Mouse (Mus musculus) forebrain, embryonic 11.5 days (tissue): Measurements from ENCODE around the gene Efcab11. TPM values are rescaled to one million over a fixed set of nuclear protein-coding genes. Genes with fewer than 3 reads are reported as not detected.

Experiments
- ATAC-seq: fragments of 200-750 bp; cut with Nextera tagmentation; replicated peaks from 2 replicates; pipeline ENCODE4 v1.8.0; 2017; ENCODE audit warnings: moderate TSS enrichment; ENCODE audit not compliant: low FRiP score
- DNase-seq: peaks from one replicate; pipeline ENCODE4 v3.0.0-alpha.2; 2017; ENCODE audit warnings: low spot score
- H3K27ac ChIP-seq: fragments of 300-500 bp; sonication (generic); 2 replicates; pipeline ENCODE4 v1.5.1; 2014; ENCODE audit warnings: low read depth, low read length
- H3K27me3 ChIP-seq: fragments of 300-500 bp; sonication (generic); 2 replicates; pipeline ENCODE4 v1.6.1; 2014; ENCODE audit warnings: mild to moderate bottlenecking, low read length, mixed read lengths; ENCODE audit not compliant: control insufficient read depth, insufficient read depth
- H3K36me3 ChIP-seq: fragments of 300-500 bp; sonication (generic); 2 replicates; pipeline ENCODE4 v1.6.1; 2014; ENCODE audit warnings: mild to moderate bottlenecking, low read length, moderate library complexity, mixed read lengths; ENCODE audit not compliant: control insufficient read depth, insufficient read depth
- H3K4me1 ChIP-seq: fragments of 300-500 bp; sonication (generic); replicated peaks from 2 replicates; pipeline ENCODE4 v1.6.1; 2014; ENCODE audit warnings: low read length, mixed read lengths; ENCODE audit not compliant: control insufficient read depth, insufficient read depth
- H3K4me2 ChIP-seq: fragments of 300-500 bp; sonication (generic); 2 replicates; pipeline ENCODE4 v1.6.1; 2014; ENCODE audit warnings: low read depth, mild to moderate bottlenecking, low read length, moderate library complexity, mixed read lengths; ENCODE audit not compliant: severe bottlenecking
- H3K4me3 ChIP-seq: fragments of 300-500 bp; sonication (generic); 2 replicates; pipeline ENCODE4 v1.5.1; 2014; ENCODE audit warnings: low read depth, low read length
- H3K9ac ChIP-seq: fragments of 300-500 bp; sonication (generic); 2 replicates; pipeline ENCODE4 v1.6.1; 2014; ENCODE audit warnings: low read length
- H3K9me3 ChIP-seq: fragments of 300-500 bp; sonication (generic); 2 replicates; pipeline ENCODE4 v1.6.1; 2016; ENCODE audit warnings: low read length, mixed read lengths; ENCODE audit not compliant: control insufficient read depth
- WGBS: fragments of 180-500 bp; shearing (Covaris S2); extraction: QIAGEN DNeasy Blood & Tissue Kit; methylation state at CpG from one replicate; pipeline ENCODE4 v1.1.7; 2014; 5-methylcytosine and 5-hydroxymethylcytosine counted together
- polyA plus RNA-seq: library from polyadenylated mRNA; unstranded; fragments of >200 nt; fragmentation: Nextera tagmentation; extraction: Ambion mirVana; gene quantifications from 2 replicates; pipeline ENCODE4 v1.2.1, GENCODE M21; 2014

The Efcab11 gene
- polyA plus RNA-seq, 1 experiment from 2014 or later = 25.9 TPM

GRCm38 (mm10) chr12:99765979-99766378, 118.3 kb downstream of the Efcab11 start:
- Histone ChIP-seq H3K27me3 (no peaks in the 10 kb centered on the region), H3K4me3 (no peak overlapping the region), H3K9me3 (no peaks in the 10 kb centered on the region), H3K4me2 (no peak overlapping the region), H3K4me1 (no peaks in the 10 kb centered on the region), H3K9ac (no peak overlapping the region), H3K27ac (no peak overlapping the region), H3K36me3 (no peaks in the 10 kb centered on the region)
- 89% methylated on average over 6 of the region's 6 CpGs for WGBS
- ATAC-seq (no peak), DNase-seq (no peak)

GRCm38 (mm10) chr12:99764053-99764452, 120.2 kb downstream of the Efcab11 start:
- H3K4me1 ChIP-seq = no peaks in the 10 kb centered on the region
- H3K9ac ChIP-seq = no peak overlapping the region
- WGBS = 61% methylated on average over 3 of the region's 3 CpGs
- H3K4me2 ChIP-seq = no peak overlapping the region
- no peak overlapping the region for H3K27ac ChIP-seq
- H3K36me3 ChIP-seq = no peaks in the 10 kb centered on the region
- no peak overlapping the region for H3K4me3 ChIP-seq
- ATAC-seq = no peak
- no peak for DNase-seq
- H3K27me3 ChIP-seq = no peaks in the 10 kb centered on the region
- H3K9me3 ChIP-seq = no peaks in the 10 kb centered on the region

DNA sequence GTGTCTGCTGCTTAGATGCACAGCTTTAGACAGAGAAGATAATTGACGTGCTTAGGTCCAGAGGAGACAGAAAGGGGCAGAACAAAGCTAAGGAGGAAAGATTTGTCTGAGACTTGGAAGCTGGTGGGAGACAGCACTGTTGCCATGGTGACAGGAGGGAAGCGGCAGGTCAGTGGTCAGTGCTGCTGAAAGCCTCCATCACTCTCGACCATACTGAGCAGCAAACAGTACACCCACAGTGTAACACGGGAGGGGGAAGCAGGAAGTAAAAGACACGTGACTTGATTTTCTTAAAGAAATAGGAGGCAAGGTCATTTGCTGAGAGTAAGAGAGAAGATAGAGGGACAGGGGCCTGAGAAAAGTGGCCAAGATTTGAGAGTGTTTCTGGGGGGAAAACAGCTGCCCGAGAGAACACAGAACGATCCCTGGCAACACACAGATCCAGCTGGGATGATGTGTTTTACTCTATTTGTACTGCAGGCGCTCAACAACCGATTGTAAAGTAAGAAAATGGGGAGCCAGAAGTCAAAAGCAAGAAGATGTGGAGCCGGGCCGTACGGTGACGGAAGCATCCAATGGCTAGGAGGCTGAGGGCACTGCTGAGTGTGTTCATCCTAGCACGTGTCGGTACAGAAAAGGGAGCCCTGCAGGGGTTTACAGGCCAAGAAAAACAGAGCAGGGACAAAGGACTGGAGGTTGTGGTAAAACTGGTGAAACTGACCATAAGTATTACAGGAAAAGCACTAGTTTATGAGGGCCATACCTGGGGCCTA, 126.3 kb downstream of the Efcab11 start:
- Histone ChIP-seq H3K4me3 (no peak overlapping the region), H3K9ac (no peak overlapping the region; the same call in 1 of the 2 replicates)

DNA sequence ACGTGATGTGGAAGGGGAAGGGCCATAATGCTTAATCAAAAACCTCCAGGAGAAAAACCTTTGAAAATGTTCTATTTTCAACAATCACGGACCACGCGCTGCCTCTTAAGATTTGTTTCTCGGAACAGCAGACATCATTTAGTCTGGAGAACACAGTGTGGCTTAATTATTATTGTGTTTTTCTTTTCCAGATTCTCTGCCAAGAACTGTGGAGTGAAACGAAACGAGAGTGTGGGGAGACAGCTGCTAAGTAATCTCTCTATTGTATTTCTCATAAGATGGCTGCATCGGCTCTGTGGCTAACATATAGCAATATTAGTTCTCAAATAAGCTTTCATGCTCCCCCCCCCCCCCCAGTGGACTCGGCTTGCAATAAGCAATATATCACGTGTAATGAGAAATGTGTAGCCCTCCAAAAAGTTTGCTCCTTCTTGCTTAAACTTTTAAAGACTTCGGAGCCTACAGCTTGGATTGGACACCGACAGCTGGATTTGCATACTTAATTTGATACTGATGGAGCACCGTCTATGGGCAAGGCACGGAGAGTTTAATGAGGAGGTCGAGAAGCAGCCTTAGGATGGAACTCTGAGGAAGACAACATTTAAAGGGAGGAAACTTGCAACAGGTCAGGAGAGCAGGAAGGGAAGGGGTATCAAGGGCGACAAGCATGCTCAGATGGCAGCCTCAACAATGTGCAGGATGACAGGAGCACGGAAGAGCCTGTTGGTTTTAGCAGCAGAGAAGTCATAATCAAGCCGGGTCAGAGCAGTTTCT, 127.1 kb downstream of the Efcab11 start:
- H3K27ac ChIP-seq = 0 out of 2 replicates have a peak overlapping the region, but pooled peaks have one; percentile 13

More for the DNA sequence above, 126.3 kb downstream of the Efcab11 start:
- peaks cover 6% of the 10 kb centered on the region for H3K4me1 ChIP-seq
- no peaks in the 10 kb centered on the region for H3K9me3 ChIP-seq
- 42% methylated on average over 15 of the region's 15 CpGs for WGBS
- H3K36me3 ChIP-seq = no peaks in the 10 kb centered on the region
- H3K27me3 ChIP-seq = no peaks in the 10 kb centered on the region
- peak; percentile 66 for DNase-seq
- ATAC-seq = peak; percentile 91
- peak overlapping the region; percentile 32; the same call in 1 of the 2 replicates for H3K4me2 ChIP-seq
- H3K27ac ChIP-seq = no peak overlapping the region

GRCm38 (mm10) chr12:99756213-99756612, 128.0 kb downstream of the Efcab11 start:
- no peaks in the 10 kb centered on the region for H3K27me3 ChIP-seq
- H3K9ac ChIP-seq = no peak overlapping the region
- H3K4me2 ChIP-seq = no peak overlapping the region
- ATAC-seq = no peak
- DNase-seq = peak; percentile 58
- H3K9me3 ChIP-seq = no peaks in the 10 kb centered on the region
- no peak overlapping the region for H3K27ac ChIP-seq
- no peaks in the 10 kb centered on the region for H3K36me3 ChIP-seq
- H3K4me1 ChIP-seq = peaks cover 6% of the 10 kb centered on the region
- no peak overlapping the region for H3K4me3 ChIP-seq
- 85% methylated on average over 9 of the region's 9 CpGs for WGBS

More for the DNA sequence above, 127.1 kb downstream of the Efcab11 start:
- Histone ChIP-seq H3K4me3 (no peak overlapping the region), H3K9me3 (no peaks in the 10 kb centered on the region), H3K4me1 (peaks cover 6% of the 10 kb centered on the region), H3K4me2 (peak overlapping the region; percentile 32; the same call in 1 of the 2 replicates), H3K9ac (no peak overlapping the region; the same call in 1 of the 2 replicates), H3K36me3 (no peaks in the 10 kb centered on the region), H3K27me3 (no peaks in the 10 kb centered on the region)
- DNase-seq (no peak), ATAC-seq (peak; percentile 49; the same call in 1 of the 2 replicates)
- 30% methylated on average over 18 of the region's 18 CpGs for WGBS

- no peaks in the 10 kb centered on the region for H3K27me3 ChIP-seq
- 86% methylated on average over 11 of the region's 11 CpGs for WGBS
- H3K27ac ChIP-seq = no peak overlapping the region
- H3K4me3 ChIP-seq = no peak overlapping the region
- H3K4me1 ChIP-seq = peaks cover 6% of the 10 kb centered on the region
- no peaks in the 10 kb centered on the region for H3K9me3 ChIP-seq
- no peak overlapping the region for H3K9ac ChIP-seq
- H3K36me3 ChIP-seq = no peaks in the 10 kb centered on the region
- ATAC-seq (no peak), DNase-seq (no peak)
- H3K4me2 ChIP-seq = no peak overlapping the region
Measured at GRCm38 (mm10) chr12:99752986-99753385, 131.3 kb downstream of the Efcab11 start.

DNA sequence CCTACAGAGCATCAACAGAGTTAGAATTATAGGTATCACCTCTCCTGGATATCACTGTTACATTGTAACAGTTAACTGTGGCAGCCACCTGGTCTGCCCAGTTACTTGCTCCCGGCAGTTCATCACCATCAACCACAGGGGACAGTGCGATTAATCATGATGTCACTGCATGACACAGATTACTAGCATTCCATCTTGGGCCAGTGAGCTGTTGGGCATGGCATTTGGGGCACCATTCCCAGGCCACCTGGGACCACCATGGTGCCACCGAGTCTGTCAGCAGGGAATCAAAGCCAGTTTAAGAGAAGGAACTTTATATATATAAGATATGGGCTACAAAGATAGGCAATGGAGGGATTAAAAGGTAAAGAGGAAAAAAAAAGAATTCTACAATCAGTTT, 134.8 kb downstream of the Efcab11 start:
- H3K4me3 ChIP-seq = no peak overlapping the region
- no peaks in the 10 kb centered on the region for H3K9me3 ChIP-seq
- H3K9ac ChIP-seq = no peak overlapping the region
- H3K27me3 ChIP-seq = no peaks in the 10 kb centered on the region
- H3K27ac ChIP-seq = no peak overlapping the region
- H3K4me2 ChIP-seq = no peak overlapping the region
- no peak for DNase-seq
- no peaks in the 10 kb centered on the region for H3K4me1 ChIP-seq
- 83% methylated on average over 3 of the region's 3 CpGs for WGBS
- H3K36me3 ChIP-seq = no peaks in the 10 kb centered on the region
- ATAC-seq = no peak

DNA sequence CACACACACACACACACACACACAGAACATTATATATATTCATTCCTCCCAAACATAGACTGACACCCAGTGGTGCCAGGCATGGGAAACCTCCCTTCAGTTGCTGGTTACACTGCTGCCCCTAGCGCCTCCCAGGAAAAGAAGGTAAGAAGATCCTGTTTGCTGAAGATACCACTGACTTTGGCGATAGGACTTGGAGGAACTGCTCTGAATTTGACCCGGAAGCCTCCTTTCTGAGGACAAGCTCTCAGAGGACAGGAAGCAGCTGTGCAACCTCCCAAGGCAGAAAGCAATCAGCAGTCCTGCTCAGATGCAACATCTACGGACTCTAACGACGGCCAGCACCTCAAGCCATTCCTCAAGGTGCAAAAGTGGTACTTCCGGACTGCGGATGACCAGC, 142.6 kb downstream of the Efcab11 start:
- Histone ChIP-seq H3K36me3 (no peaks in the 10 kb centered on the region), H3K9ac (no peak overlapping the region), H3K27me3 (no peaks in the 10 kb centered on the region), H3K9me3 (no peaks in the 10 kb centered on the region), H3K4me3 (no peak overlapping the region), H3K4me2 (no peak overlapping the region), H3K27ac (no peak overlapping the region), H3K4me1 (peaks cover 3% of the 10 kb centered on the region; the same call in 1 of the 2 replicates)
- DNase-seq (no peak), ATAC-seq (no peak)
- WGBS = 81% methylated on average over 8 of the region's 8 CpGs
